Mouse (Mus musculus): ENCODE results near the gene Pick1. TPM values are rescaled to one million over a fixed set of nuclear protein-coding genes. Genes with fewer than 3 reads are reported as not detected.
A peak's percentile ranks its signal among the peaks of the same experiment; 100 is the strongest.

Pick1 gene
- total RNA-seq, 2 experiments from 2014 or later = 53.9 to 59.1 TPM

- intact Hi-C loops (cut with DNase I) = no loop called here
- DNase-seq (ENCODE audit: extremely low spot score in 1 of 2, low spot score in 2 of 2) = peak in 1 of 2 experiments; percentile 49
These were observed 33.4 kb downstream of the Pick1 start for GRCm38 (mm10) chr15:79262375-79262774.

GRCm38 (mm10) chr15:79262786-79263309 lies 33.9 kb downstream of the Pick1 start:
- intact Hi-C loops (cut with DNase I) = no loop called here
- no peak for DNase-seq (ENCODE audit: extremely low spot score in 1 of 2, low spot score in 2 of 2)

- no peak for DNase-seq (ENCODE audit: extremely low spot score in 1 of 2, low spot score in 2 of 2)
- intact Hi-C loops (cut with DNase I) = no loop called here
These were observed 34.8 kb downstream of the Pick1 start for GRCm38 (mm10) chr15:79263726-79264125.

GRCm38 (mm10) chr15:79265384-79265783 lies 36.4 kb downstream of the Pick1 start:
- DNase-seq (ENCODE audit: extremely low spot score in 1 of 2, low spot score in 2 of 2) = no peak
- intact Hi-C loops (cut with DNase I) = no loop called here

GRCm38 (mm10) chr15:79268521-79268920 lies 39.5 kb downstream of the Pick1 start:
- intact Hi-C loops (cut with DNase I) = no loop called here
- no peak for DNase-seq (ENCODE audit: extremely low spot score in 1 of 2, low spot score in 2 of 2)

GRCm38 (mm10) chr15:79270317-79271123 lies 41.5 kb downstream of the Pick1 start:
- peak in 1 of 2 experiments; percentile 81 for DNase-seq (ENCODE audit: extremely low spot score in 1 of 2, low spot score in 2 of 2)
- intact Hi-C loops (cut with DNase I) = no loop called here

- intact Hi-C loops (cut with DNase I) = no loop called here
- DNase-seq (ENCODE audit: extremely low spot score in 1 of 2, low spot score in 2 of 2) = peak in 1 of 2 experiments; percentile 64
These were observed 42.3 kb downstream of the Pick1 start for GRCm38 (mm10) chr15:79271124-79271746.

GRCm38 (mm10) chr15:79273020-79273419 lies 44.0 kb downstream of the Pick1 start:
- intact Hi-C loops (cut with DNase I) = no loop called here
- no peak for DNase-seq (ENCODE audit: extremely low spot score in 1 of 2, low spot score in 2 of 2)

- no peak for DNase-seq (ENCODE audit: extremely low spot score in 1 of 2, low spot score in 2 of 2)
- intact Hi-C loops (cut with DNase I) = no loop called here
These were observed 48.8 kb downstream of the Pick1 start for GRCm38 (mm10) chr15:79277728-79278127.

GRCm38 (mm10) chr15:79280209-79280608 lies 51.2 kb downstream of the Pick1 start:
- intact Hi-C loops (cut with DNase I) = no loop called here
- DNase-seq (ENCODE audit: extremely low spot score in 1 of 2, low spot score in 2 of 2) = no peak

GRCm38 (mm10) chr15:79280850-79281249 lies 51.9 kb downstream of the Pick1 start:
- intact Hi-C loops (cut with DNase I) = no loop called here
- no peak for DNase-seq (ENCODE audit: extremely low spot score in 1 of 2, low spot score in 2 of 2)

- intact Hi-C loops (cut with DNase I) = no loop called here
- DNase-seq (ENCODE audit: extremely low spot score in 1 of 2, low spot score in 2 of 2) = peak in 1 of 2 experiments; percentile 54
These were observed 52.4 kb downstream of the Pick1 start for GRCm38 (mm10) chr15:79281389-79281788.

- DNase-seq (ENCODE audit: extremely low spot score in 1 of 2, low spot score in 2 of 2) = no peak
- intact Hi-C loops (cut with DNase I) = no loop called here
These were observed 53.5 kb downstream of the Pick1 start for GRCm38 (mm10) chr15:79282434-79282833.

GRCm38 (mm10) chr15:79283371-79283770 lies 54.4 kb downstream of the Pick1 start:
- no peak for DNase-seq (ENCODE audit: extremely low spot score in 1 of 2, low spot score in 2 of 2)
- intact Hi-C loops (cut with DNase I) = no loop called here

- DNase-seq (ENCODE audit: extremely low spot score in 1 of 2, low spot score in 2 of 2) = no peak
- intact Hi-C loops (cut with DNase I) = no loop called here
These were observed 56.4 kb downstream of the Pick1 start, which contains the start of gene Baiap2l2 for GRCm38 (mm10) chr15:79285399-79285798. Gene Baiap2l2, minus strand, starts transcription at chr15:79285537.

- no peak for DNase-seq (ENCODE audit: extremely low spot score in 1 of 2, low spot score in 2 of 2)
- intact Hi-C loops (cut with DNase I) = no loop called here
These were observed 57.2 kb downstream of the Pick1 start for GRCm38 (mm10) chr15:79286141-79286540.

- intact Hi-C loops (cut with DNase I) = no loop called here
- DNase-seq (ENCODE audit: extremely low spot score in 1 of 2, low spot score in 2 of 2) = no peak
These were observed 58.1 kb downstream of the Pick1 start for GRCm38 (mm10) chr15:79287091-79287490.

GRCm38 (mm10) chr15:79288387-79288786 lies 59.4 kb downstream of the Pick1 start:
- no peak for DNase-seq (ENCODE audit: extremely low spot score in 1 of 2, low spot score in 2 of 2)
- intact Hi-C loops (cut with DNase I) = no loop called here

GRCm38 (mm10) chr15:79289441-79289840 lies 60.5 kb downstream of the Pick1 start:
- intact Hi-C loops (cut with DNase I) = no loop called here
- DNase-seq (ENCODE audit: extremely low spot score in 1 of 2, low spot score in 2 of 2) = no peak

GRCm38 (mm10) chr15:79290340-79290739 lies 61.4 kb downstream of the Pick1 start:
- DNase-seq (ENCODE audit: extremely low spot score in 1 of 2, low spot score in 2 of 2) = no peak
- intact Hi-C loops (cut with DNase I) = no loop called here
